ENCODE assay signal across 12 mouse cellular contexts in the genomic region with DNA sequence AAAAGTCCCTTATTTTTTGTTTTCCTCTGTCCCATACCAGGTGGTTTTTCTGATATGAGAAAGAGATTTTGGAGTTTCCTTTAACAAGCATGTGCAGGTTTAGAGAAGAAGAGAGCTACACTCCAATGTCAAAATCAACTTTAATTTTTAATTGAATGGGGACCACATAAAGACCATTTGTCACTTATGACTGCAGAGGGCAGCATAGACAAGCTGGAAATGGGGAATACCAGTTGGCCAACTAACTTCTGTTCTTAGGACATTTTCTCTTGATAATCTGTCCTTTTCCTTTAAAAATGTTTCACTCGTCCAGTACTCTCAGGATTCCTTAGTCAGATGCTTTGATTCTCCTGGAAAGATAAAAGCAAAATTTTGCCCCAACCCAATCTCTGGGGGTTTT. TPM values are rescaled to one million over a fixed set of nuclear protein-coding genes. Genes with fewer than 3 reads are reported as not detected.
DNase-seq lines count a peak whose midpoint lies in the region; ATAC-seq and TF ChIP-seq lines count a peak whose summit lies in the region.
"Had no signal": no experiment of that assay in that cellular context is flagged by ENCODE, and none has a peak within 500 bp of the region (broad histone marks: within the 10 kb centered on the region; RNA-seq: fewer than 3 reads in every experiment).

No protein-coding gene starts in this region.

- no peak for ATAC-seq in granulocyte monocyte progenitor cell, adult 5-6 weeks (replicated peaks; ENCODE audit: poor library complexity, severe bottlenecking)

- TF ChIP-seq CTCF in left cerebral cortex, adult 2 months (IDR thresholded peaks at IDR 0.05) = peak; percentile 65

- peak; percentile 30 to 44 for DNase-seq in heart, adult 18-20 months
- DNase-seq in heart, postnatal 25 days (ENCODE audit: low spot score) = no peak
- no peak for DNase-seq in left cerebral cortex, adult 2 months (ENCODE audit: extremely low spot score in 1 of 2, low spot score in 2 of 2)
- no peak for DNase-seq in left cerebral cortex, adult 8-10 months (ENCODE audit: low spot score in 2 of 2)
- DNase-seq in ES-CJ7 (ENCODE audit: low read depth, low spot score) = peak; percentile 11
- DNase-seq in adipocyte (ENCODE audit: low spot score) = peak; percentile 79
- DNase-seq: gastrocnemius, postnatal 25 days; right cerebral cortex, postnatal 4 days had no signal

- no peak overlapping the region for H3K4me3 ChIP-seq in left cerebral cortex, adult 2 months
- H3K4me3 ChIP-seq: embryonic facial prominence, embryonic 12.5 days had no signal

- no peak overlapping the region for H3K27ac ChIP-seq in left cerebral cortex, adult 2 months
- H3K27ac ChIP-seq: embryonic facial prominence, embryonic 12.5 days; macrophage had no signal

- intact Hi-C loops in heart, postnatal 25 days (cut with DNase I) = loop anchor here (5.0 kb wide), 1 partner anchor 216 kb away; no protein-coding TSS in a partner anchor
- intact Hi-C loops in left cerebral cortex, adult 2 months (cut with DNase I) = loop anchor here (5.0 kb wide), 1 partner anchor 226 kb away; no protein-coding TSS in a partner anchor

RNA-seq across cellular contexts. Expression of a gene that starts 29.1 kb away (rescaled TPM):
- total RNA-seq in heart, adult 18-20 months (2021) = 1 to 10 TPM; 2.7 to 3.9 TPM
- total RNA-seq in heart, postnatal 25 days (2021) = 1 to 10 TPM; 3.5 to 6.0 TPM
- 1 to 10 TPM; 3.2 to 4.8 TPM for total RNA-seq in left cerebral cortex, adult 2 months (2021)
- 1 to 10 TPM; 1.3 to 2.9 (median 1.9) TPM for total RNA-seq in left cerebral cortex, adult 8-10 months (2022)
- total RNA-seq in granulocyte monocyte progenitor cell, adult 5-6 weeks (2014; fragmentation: Nextera tagmentation) = not detected in 2 replicates
- not detected in 2 replicates for total RNA-seq in granulocyte monocyte progenitor cell, adult 5-6 weeks (2017)
- total RNA-seq: MEL had no signal

Comparison
In these comparisons a context has a peak if more than half of its experiments do, and no peak if none do; other contexts are left out.
1. DNase-seq: peak in heart, adult 18-20 months (2 of 2), ES-CJ7 (single experiment) and adipocyte (single experiment); none in heart, postnatal 25 days (single experiment), left cerebral cortex, adult 2 months (0 of 2) and left cerebral cortex, adult 8-10 months (0 of 2).